Mouse (Mus musculus) C2C12 (cell line): Measurements from ENCODE around the gene Mmp24.

Source experiments
- CEBPB ChIP-seq: IDR thresholded peaks from one replicate; pipeline ENCODE4 v1.6.1; 2011; ENCODE audit warnings: low read depth, mild to moderate bottlenecking, control low read depth, moderate library complexity
- CTCF ChIP-seq: IDR thresholded peaks from one replicate; pipeline ENCODE4 v1.5.1; 2011; ENCODE audit not compliant: control insufficient read depth, insufficient read depth, insufficient read length
- MYOD1 ChIP-seq: IDR thresholded peaks from one replicate; pipeline ENCODE4 v1.6.1; 2011; ENCODE audit warnings: low read depth; ENCODE audit not compliant: control insufficient read depth, insufficient read length

DNA sequence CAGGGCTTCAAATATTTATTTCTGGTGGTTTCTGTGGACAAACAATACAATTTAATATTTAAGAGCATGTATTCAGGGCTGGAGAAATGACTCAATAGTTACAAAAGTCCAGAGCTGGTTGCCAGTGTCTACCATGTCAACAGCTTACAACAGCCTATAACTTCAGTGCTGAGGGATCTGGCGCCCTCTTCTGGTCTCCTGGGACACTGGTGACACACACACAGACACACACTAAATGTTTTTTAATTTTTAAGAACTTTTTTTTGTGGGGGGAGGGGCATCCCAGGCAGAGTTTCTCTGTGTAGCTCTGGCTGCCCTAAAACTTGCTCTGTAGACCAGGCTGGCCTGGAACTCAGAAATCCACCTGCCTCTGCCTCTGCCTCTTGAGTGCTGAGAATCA lies 19.4 kb upstream of the Mmp24 start:
- TF ChIP-seq CTCF = no peak
- no peak for TF ChIP-seq MYOD1
- TF ChIP-seq CEBPB = no peak
